Mouse (Mus musculus) cortical plate, adult 2 months (tissue): ENCODE results near the gene Slc9a8.

Experiments used
- CTCF ChIP-seq: fragments of 200-500 bp; IDR thresholded peaks from 2 replicates; pipeline ENCODE4 v1.5.1; 2011; ENCODE audit warnings: mild to moderate bottlenecking, control low read depth, low read length; ENCODE audit not compliant: insufficient read depth; ENCODE audit errors: extremely low read depth
- POLR2A ChIP-seq: fragments of 200-500 bp; IDR thresholded peaks from 2 replicates; pipeline ENCODE4 v1.6.1; 2011; ENCODE audit warnings: mild to moderate bottlenecking, low read length, control low read depth; ENCODE audit not compliant: insufficient read depth; ENCODE audit errors: extremely low read depth

DNA sequence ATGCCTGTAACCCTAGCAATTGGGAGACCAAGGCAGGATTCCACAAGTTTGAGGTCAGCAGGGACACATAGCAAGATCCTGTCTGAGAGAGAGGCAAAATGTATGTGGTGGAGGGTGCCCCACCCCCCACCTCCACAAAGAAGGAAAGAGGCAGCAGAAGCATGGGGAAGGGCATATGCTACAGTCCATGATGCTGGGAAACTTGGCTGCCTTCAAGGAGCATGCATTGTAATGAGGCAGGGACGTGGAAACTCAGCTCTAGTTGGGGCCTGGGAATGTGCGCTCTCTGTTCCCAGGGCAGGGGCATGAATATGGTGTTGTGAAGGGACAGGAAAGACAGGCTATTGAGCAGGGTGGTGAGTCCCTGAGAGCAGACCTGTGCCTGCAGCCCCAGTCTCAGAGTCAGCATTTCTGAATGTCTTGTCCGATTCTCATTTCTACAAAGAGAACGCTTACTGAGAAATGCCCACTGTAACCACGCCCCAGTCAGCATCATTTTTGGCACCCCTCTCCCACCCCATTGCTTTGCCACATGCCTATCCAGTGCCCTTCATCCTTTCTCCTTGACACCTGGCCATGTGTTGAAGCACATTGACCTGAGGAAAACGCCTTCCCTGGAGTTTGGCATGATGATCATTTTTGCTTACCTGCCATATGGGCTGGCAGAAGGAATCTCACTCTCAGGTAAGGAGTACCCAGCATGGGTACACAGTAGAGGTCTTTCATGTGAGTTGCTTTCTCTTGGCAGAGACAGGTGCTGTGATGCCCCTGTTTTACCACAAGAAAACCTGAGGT, 37.8 kb downstream of the Slc9a8 start:
- TF ChIP-seq CTCF = no peak
- no peak for TF ChIP-seq POLR2A
